Mouse (Mus musculus) adrenal gland, postnatal 0 days (tissue): ENCODE results near the gene Dcdc2a. TPM values are rescaled to one million over a fixed set of nuclear protein-coding genes. Genes with fewer than 3 reads are reported as not detected.

Experiments
- polyA plus RNA-seq: library from polyadenylated mRNA; unstranded; fragments of >200 nt; fragmentation: Nextera tagmentation; extraction: Ambion mirVana; gene quantifications from 2 replicates; pipeline ENCODE4 v1.2.1, GENCODE M21; 2015

The Dcdc2a gene
- 0.36 and 2.1 TPM in 2 replicates for polyA plus RNA-seq

GRCm38 (mm10) chr13:25055873-25056667, at the start of gene Dcdc2a:
Dcdc2a (plus strand) TSS chr13:25056004.

GRCm38 (mm10) chr13:25019793-25020539, 35.8 kb upstream of the Dcdc2a start, which contains the start of gene Mrs2:
Mrs2 (minus strand) TSS chr13:25020379.

Other genes with a start within 250 kb of the Dcdc2a start
- gene Acot13, start 224.5 kb upstream of the Dcdc2a start, polyA plus RNA-seq = 144 and 155 TPM in 2 replicates
- 34.5 and 49.6 TPM in 2 replicates for gene Tdp2, start 224.3 kb upstream of the Dcdc2a start, polyA plus RNA-seq
- gene D130043K22Rik, start 210.9 kb upstream of the Dcdc2a start, polyA plus RNA-seq = 0.40 and 1.8 TPM in 2 replicates
- gene Aldh5a1, start 118.3 kb upstream of the Dcdc2a start, polyA plus RNA-seq = 3.4 and 5.6 TPM in 2 replicates
- 1.3 and 1.6 TPM in 2 replicates for gene Gpld1, start 112.9 kb upstream of the Dcdc2a start, polyA plus RNA-seq
- 7.5 and 22.5 TPM in 2 replicates for gene Mrs2, start 35.6 kb upstream of the Dcdc2a start, polyA plus RNA-seq
- gene Nrsn1, start 214.5 kb downstream of the Dcdc2a start, polyA plus RNA-seq = 7.0 and 20.3 TPM in 2 replicates